Mouse (Mus musculus) lung, embryonic 16.5 days (tissue): ENCODE measurements at regions not wholly inside any gene's neighbourhood (a gene's known extent, or its start where the extent isn't known, plus 50 kb on each side); places are given as distances from the start of the nearest gene placed in this dataset.

Experiments used
- ATAC-seq: fragments of 200-750 bp; cut with Nextera tagmentation; 2 replicates; pipeline ENCODE4 v1.8.0; 2017; ENCODE audit warnings: low read depth, mild to moderate bottlenecking, moderate library complexity
- H3K27ac ChIP-seq: fragments of 300-500 bp; sonication (generic); 2 replicates; pipeline ENCODE4 v1.5.1; 2014; ENCODE audit warnings: mild to moderate bottlenecking, control low read depth, low read length
- H3K27me3 ChIP-seq: fragments of 300-500 bp; sonication (generic); 2 replicates; pipeline ENCODE4 v1.6.1; 2014; ENCODE audit warnings: low read depth, low read length, mixed read lengths; ENCODE audit not compliant: control insufficient read depth, insufficient read depth
- H3K36me3 ChIP-seq: fragments of 300-500 bp; sonication (generic); 2 replicates; pipeline ENCODE4 v1.6.1; 2014; ENCODE audit warnings: low read length; ENCODE audit not compliant: control insufficient read depth, insufficient read depth
- H3K4me1 ChIP-seq: fragments of 300-500 bp; sonication (generic); replicated peaks from 2 replicates; pipeline ENCODE4 v1.6.1; 2014; ENCODE audit warnings: low read length, mixed read lengths; ENCODE audit not compliant: control insufficient read depth, insufficient read depth
- H3K4me2 ChIP-seq: fragments of 300-500 bp; sonication (generic); 2 replicates; pipeline ENCODE4 v1.6.1; 2014; ENCODE audit warnings: low read depth, low read length, control low read depth
- H3K4me3 ChIP-seq: fragments of 300-500 bp; sonication (generic); 2 replicates; pipeline ENCODE4 v1.5.1; 2014; ENCODE audit warnings: mild to moderate bottlenecking, low read length, control low read depth
- H3K9ac ChIP-seq: fragments of 300-500 bp; sonication (generic); 2 replicates; pipeline ENCODE4 v1.6.1; 2014; ENCODE audit warnings: low read length, control low read depth
- H3K9me3 ChIP-seq: fragments of 300-500 bp; sonication (generic); 2 replicates; pipeline ENCODE4 v1.6.1; 2016; ENCODE audit warnings: low read length; ENCODE audit not compliant: control insufficient read depth
- WGBS: fragments of 180-500 bp; shearing (Covaris S2); extraction: QIAGEN DNeasy Blood & Tissue Kit; methylation state at CpG from one replicate; pipeline ENCODE4 v1.1.7; 2014; 5-methylcytosine and 5-hydroxymethylcytosine counted together

DNA sequence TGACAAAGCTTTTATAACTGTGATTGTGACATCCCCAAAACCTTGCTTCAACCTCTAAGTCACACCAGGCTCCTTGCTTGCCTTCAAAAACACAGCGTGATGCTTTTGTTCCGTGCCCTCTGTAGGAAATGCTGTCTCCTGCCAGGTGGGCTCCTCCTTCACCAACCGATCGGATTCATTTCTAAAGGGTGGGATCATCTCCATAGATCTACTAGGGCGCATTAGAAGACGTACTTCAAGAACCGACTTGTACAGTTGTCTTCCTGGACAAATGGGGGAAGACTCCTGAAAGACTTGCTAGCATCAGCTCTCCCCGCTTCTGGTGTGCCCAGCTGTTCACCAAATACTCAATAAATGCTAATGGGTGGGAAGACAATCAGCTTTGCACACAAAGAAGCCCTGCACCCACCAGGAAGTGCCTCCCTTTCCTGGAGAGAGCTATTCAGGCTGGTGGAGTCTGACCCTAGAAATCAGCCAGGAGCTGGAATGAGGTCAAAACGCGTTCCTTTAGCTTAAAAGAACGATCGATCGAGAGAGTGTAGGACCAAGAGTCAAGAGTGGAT lies 53.0 kb downstream of the Hoxa1 start:
- no peak overlapping the region for H3K27ac ChIP-seq
- peaks cover 9% of the 10 kb centered on the region for H3K4me1 ChIP-seq
- no peaks in the 10 kb centered on the region for H3K36me3 ChIP-seq
- no peak for ATAC-seq
- H3K4me2 ChIP-seq: no peak overlapping the region
- no peaks in the 10 kb centered on the region for H3K9me3 ChIP-seq
- H3K9ac ChIP-seq: no peak overlapping the region
- WGBS: 48% methylated on average over 13 of the region's 13 CpGs
- no peak overlapping the region for H3K4me3 ChIP-seq
- no peaks in the 10 kb centered on the region for H3K27me3 ChIP-seq

DNA sequence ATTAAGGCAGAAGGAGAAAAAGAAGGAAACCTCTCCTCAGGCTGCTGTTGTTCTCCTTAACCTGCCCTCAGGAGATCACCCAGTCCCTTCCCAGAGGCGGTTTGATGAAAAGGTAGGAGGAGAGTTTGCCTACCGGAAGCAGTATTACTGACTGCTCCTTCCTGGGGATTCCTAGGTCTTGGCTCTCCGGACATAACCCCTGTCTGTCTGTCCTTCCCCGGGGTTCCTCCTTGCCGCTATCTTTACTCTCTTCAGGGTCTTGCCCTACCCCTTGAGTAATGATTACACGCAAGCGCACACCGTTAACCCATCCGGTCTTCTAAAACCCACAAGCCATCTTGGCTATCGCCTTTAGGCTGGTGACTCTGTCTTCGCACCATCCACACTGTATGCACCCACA lies 54.0 kb downstream of the Hoxa1 start:
- WGBS: 93% methylated on average over 11 of the region's 11 CpGs
- H3K27ac ChIP-seq: no peak overlapping the region
- no peaks in the 10 kb centered on the region for H3K27me3 ChIP-seq
- H3K9me3 ChIP-seq: no peaks in the 10 kb centered on the region
- no peak for ATAC-seq
- H3K9ac ChIP-seq: no peak overlapping the region
- no peak overlapping the region for H3K4me2 ChIP-seq
- H3K4me3 ChIP-seq: no peak overlapping the region
- no peaks in the 10 kb centered on the region for H3K36me3 ChIP-seq
- H3K4me1 ChIP-seq: peaks cover 9% of the 10 kb centered on the region

DNA sequence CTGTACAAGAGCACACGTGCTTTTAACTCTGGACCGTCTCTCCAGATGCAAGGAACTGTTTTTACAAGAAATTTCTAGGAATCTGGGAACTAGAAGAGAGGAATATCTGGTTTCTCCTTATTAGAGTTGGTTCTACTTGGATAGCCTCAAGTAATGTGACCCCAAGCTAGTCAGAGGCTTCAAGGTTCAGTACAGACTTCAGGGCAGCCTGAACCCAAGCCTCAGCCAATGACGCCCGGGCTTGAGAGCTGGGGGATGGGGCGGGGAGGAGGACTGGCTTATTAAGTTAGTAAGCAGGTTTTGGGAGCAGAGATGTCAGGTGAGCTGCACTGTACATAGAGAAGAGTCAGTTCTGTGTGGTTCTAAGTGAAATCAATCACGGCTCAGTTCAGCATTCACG lies 54.5 kb downstream of the Hoxa1 start:
- H3K4me2 ChIP-seq: no peak overlapping the region

DNA sequence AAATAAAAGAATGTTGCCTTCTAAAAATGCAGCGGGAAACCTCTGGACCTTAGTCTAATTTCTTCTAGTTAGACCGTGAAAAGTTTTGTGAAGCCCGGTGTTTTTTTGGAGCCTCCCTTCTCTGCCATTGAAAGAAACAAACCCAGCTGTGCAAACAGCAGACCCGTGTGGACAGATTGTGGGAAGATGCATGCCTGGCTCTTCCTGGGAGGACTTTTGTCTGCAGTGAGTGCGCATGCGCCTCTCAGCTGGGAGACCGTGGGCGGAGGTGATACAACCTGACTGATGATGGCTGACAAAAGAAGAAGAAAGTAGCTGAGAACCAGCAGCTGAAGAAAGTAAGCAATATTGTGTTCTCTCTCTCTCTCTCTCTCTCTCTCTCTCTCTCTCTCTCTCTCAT lies 55.4 kb downstream of the Hoxa1 start:
- Histone ChIP-seq H3K4me2 (no peak overlapping the region; the same call in 1 of the 2 replicates), H3K9me3 (no peaks in the 10 kb centered on the region), H3K4me3 (no peak overlapping the region), H3K9ac (no peak overlapping the region), H3K27ac (no peak overlapping the region), H3K36me3 (no peaks in the 10 kb centered on the region), H3K27me3 (no peaks in the 10 kb centered on the region), H3K4me1 (peaks cover 9% of the 10 kb centered on the region)
- ATAC-seq: no peak
- 26% methylated on average over 8 of the region's 8 CpGs for WGBS

More for the DNA sequence above, 54.5 kb downstream of the Hoxa1 start:
- Histone ChIP-seq H3K4me1 (peaks cover 9% of the 10 kb centered on the region), H3K4me3 (no peak overlapping the region), H3K27me3 (no peaks in the 10 kb centered on the region), H3K9ac (no peak overlapping the region), H3K27ac (no peak overlapping the region), H3K36me3 (no peaks in the 10 kb centered on the region), H3K9me3 (no peaks in the 10 kb centered on the region)
- ATAC-seq: no peak
- 87% methylated on average over 7 of the region's 7 CpGs for WGBS

DNA sequence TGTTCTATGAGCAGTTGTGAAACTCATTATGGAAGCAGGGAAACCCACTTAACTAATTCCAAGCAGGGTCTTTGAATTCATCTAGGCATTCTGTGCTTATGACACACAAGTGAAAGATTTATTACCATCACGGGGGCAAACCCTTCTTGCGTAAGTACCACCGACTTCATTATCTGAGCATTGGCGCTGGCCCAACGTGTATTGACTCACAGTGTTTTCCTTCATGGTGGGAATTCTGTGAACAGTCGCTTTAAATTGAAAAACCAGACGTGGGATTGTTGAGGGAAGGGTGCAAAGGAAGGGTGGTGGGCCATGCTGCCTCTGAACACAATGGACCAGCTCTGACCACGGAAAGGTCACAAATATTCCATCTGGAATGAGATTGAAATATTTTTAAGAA lies 55.9 kb downstream of the Hoxa1 start:
- WGBS: 34% methylated on average over 8 of the region's 8 CpGs
- H3K4me3 ChIP-seq: no peak overlapping the region
- H3K4me1 ChIP-seq: peaks cover 9% of the 10 kb centered on the region
- no peaks in the 10 kb centered on the region for H3K36me3 ChIP-seq
- H3K27ac ChIP-seq: no peak overlapping the region
- H3K27me3 ChIP-seq: no peaks in the 10 kb centered on the region
- no peak overlapping the region for H3K9ac ChIP-seq
- ATAC-seq: no peak; the same call in 1 of the 2 replicates
- no peak overlapping the region for H3K4me2 ChIP-seq
- no peaks in the 10 kb centered on the region for H3K9me3 ChIP-seq

DNA sequence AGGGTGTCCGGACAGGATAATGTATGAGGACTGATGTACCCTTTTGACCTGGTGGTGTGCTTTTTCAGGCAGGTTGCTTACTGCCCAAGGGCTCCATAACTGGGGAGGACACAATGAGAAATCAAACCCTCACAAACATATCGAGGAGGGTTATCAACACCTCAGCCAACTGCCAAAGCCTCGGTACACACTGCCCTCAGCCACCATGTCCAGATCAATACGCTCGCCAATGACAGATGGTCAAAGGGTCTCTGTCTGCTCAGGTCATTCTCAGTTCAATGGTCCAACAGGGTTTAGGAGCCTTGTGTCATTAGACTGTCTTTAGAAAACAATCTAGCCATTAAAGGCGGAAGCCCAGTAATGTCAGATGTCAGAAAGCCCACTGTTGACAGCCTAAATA lies 56.9 kb downstream of the Hoxa1 start:
- Histone ChIP-seq H3K9me3 (no peaks in the 10 kb centered on the region), H3K27ac (no peak overlapping the region), H3K36me3 (no peaks in the 10 kb centered on the region), H3K4me3 (no peak overlapping the region), H3K27me3 (no peaks in the 10 kb centered on the region), H3K4me2 (no peak overlapping the region), H3K4me1 (peaks cover 9% of the 10 kb centered on the region), H3K9ac (no peak overlapping the region)
- WGBS: 52% methylated on average over 6 of the region's 6 CpGs
- ATAC-seq: no peak

DNA sequence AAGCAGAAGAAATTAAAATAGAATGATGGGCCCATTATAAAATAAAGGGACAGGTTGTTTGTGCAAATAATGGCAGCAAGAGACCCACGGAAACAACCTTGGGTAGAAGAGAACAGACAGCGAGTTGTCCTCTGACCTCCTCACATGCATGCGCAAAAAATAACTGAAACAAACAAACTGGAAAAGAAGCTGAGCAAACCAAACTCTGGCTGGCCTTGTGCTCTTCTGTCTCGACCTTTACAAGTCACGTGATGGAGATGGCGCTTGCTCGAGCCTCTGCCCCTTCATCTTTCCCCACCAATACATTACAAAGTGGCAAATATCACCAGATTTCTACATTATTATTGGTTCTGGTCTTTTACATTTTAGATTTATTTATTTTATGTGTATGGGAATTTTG lies 59.3 kb downstream of the Hoxa1 start:
- Histone ChIP-seq H3K27me3 (no peaks in the 10 kb centered on the region), H3K9ac (no peak overlapping the region), H3K27ac (no peak overlapping the region), H3K4me3 (no peak overlapping the region), H3K4me1 (peaks cover 14% of the 10 kb centered on the region), H3K36me3 (no peaks in the 10 kb centered on the region), H3K9me3 (no peaks in the 10 kb centered on the region), H3K4me2 (no peak overlapping the region)
- WGBS: 84% methylated on average over 7 of the region's 7 CpGs
- ATAC-seq: no peak

DNA sequence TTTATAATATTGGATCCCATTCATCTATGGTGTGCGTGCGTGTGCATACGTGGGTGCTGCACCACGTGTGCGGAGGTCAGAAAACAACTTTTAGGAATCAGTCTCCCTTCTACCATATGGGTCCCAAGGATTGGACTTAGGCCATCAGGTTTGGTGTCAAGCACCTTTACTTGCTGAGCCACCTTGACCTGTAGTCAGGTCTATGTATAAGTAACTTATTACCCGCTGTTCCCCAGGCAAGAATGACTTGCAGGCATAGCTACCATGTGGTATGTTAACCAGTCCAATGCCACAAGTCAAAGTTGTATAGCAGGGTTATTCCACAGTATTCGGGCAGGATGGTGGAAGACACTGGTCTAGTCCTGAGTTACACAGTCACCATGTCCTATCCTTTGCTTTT lies 62.5 kb downstream of the Hoxa1 start:
- Histone ChIP-seq H3K9me3 (no peaks in the 10 kb centered on the region), H3K27me3 (no peaks in the 10 kb centered on the region), H3K4me2 (no peak overlapping the region), H3K27ac (no peak overlapping the region), H3K4me1 (peaks cover 15% of the 10 kb centered on the region), H3K9ac (no peak overlapping the region), H3K36me3 (no peaks in the 10 kb centered on the region), H3K4me3 (no peak overlapping the region)
- ATAC-seq: no peak
- 94% methylated on average over 7 of the region's 7 CpGs for WGBS

DNA sequence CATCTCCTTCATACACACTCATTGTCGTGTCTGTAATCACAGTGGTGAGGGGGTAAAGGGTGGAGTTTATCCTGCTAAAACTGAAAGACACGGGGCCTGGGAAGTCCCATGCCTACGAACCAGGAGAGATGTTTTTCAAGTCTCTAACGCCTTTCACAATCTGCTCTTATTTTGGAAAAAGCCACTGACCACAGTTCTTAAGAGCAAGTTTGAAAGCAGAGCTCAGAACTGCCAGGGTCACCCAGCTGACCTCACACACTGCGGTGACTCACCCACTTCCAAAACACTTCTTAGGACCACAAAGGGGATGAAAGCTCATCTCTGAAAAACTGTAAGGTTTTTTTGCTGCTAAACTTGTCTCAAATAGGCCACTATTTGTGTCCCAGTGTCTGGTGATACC lies 66.7 kb downstream of the Hoxa1 start:
- Histone ChIP-seq H3K9ac (no peak overlapping the region), H3K27ac (no peak overlapping the region)
- ATAC-seq: no peak

More for the DNA sequence above, 66.7 kb downstream of the Hoxa1 start:
- Histone ChIP-seq H3K4me2 (no peak overlapping the region), H3K27me3 (no peaks in the 10 kb centered on the region), H3K4me3 (no peak overlapping the region), H3K36me3 (no peaks in the 10 kb centered on the region), H3K9me3 (no peaks in the 10 kb centered on the region), H3K4me1 (peaks cover 15% of the 10 kb centered on the region)
- WGBS: 23% methylated on average over 5 of the region's 5 CpGs
